Mouse (Mus musculus) adrenal gland (tissue): ENCODE measurements around the gene Exoc4.

Experiments used
- intact Hi-C: fragments of 180-260 bp; cut with DNase I; formaldehyde crosslinking; loops from one replicate; pipeline ENCODE4 v1.15.1; 2025

The Exoc4 gene

GRCm38 (mm10) chr6:33466168-33466839 lies 217.4 kb downstream of the Exoc4 start:
- intact Hi-C loops = no loop called here

- intact Hi-C loops = no loop called here
These were observed 219.6 kb downstream of the Exoc4 start for GRCm38 (mm10) chr6:33468480-33468879.

- intact Hi-C loops = no loop called here
These were observed 227.2 kb downstream of the Exoc4 start for GRCm38 (mm10) chr6:33476134-33476533.

- intact Hi-C loops = no loop called here
These were observed 235.7 kb downstream of the Exoc4 start for GRCm38 (mm10) chr6:33484568-33484967.

GRCm38 (mm10) chr6:33489788-33490187 lies 240.9 kb downstream of the Exoc4 start:
- intact Hi-C loops = no loop called here

GRCm38 (mm10) chr6:33496141-33496855 lies 247.4 kb downstream of the Exoc4 start:
- intact Hi-C loops = no loop called here

- intact Hi-C loops = no loop called here
These were observed 248.5 kb downstream of the Exoc4 start for GRCm38 (mm10) chr6:33497348-33497747.

- intact Hi-C loops = loop anchor here (10.0 kb wide), 1 partner anchor 182 kb away; no protein-coding TSS in a partner anchor
These were observed 253.5 kb downstream of the Exoc4 start for GRCm38 (mm10) chr6:33502388-33502787.

GRCm38 (mm10) chr6:33503381-33503780 lies 254.5 kb downstream of the Exoc4 start:
- intact Hi-C loops = loop anchor here (10.0 kb wide), 1 partner anchor 181 kb away; no protein-coding TSS in a partner anchor

GRCm38 (mm10) chr6:33507134-33507533 lies 258.2 kb downstream of the Exoc4 start:
- intact Hi-C loops = loop anchor here (10.0 kb wide), 1 partner anchor 178 kb away; no protein-coding TSS in a partner anchor

- intact Hi-C loops = no loop called here
These were observed 266.5 kb downstream of the Exoc4 start for GRCm38 (mm10) chr6:33515391-33515790.

- intact Hi-C loops = no loop called here
These were observed 267.9 kb downstream of the Exoc4 start for GRCm38 (mm10) chr6:33516798-33517197.

GRCm38 (mm10) chr6:33517890-33518410 lies 269.1 kb downstream of the Exoc4 start:
- intact Hi-C loops = no loop called here

GRCm38 (mm10) chr6:33525695-33526366 lies 276.9 kb downstream of the Exoc4 start:
- intact Hi-C loops = no loop called here

- intact Hi-C loops = no loop called here
These were observed 291.5 kb downstream of the Exoc4 start for GRCm38 (mm10) chr6:33540356-33540755.

- intact Hi-C loops = no loop called here
These were observed 293.8 kb downstream of the Exoc4 start for GRCm38 (mm10) chr6:33542712-33543111.

GRCm38 (mm10) chr6:33551934-33552333 lies 303.0 kb downstream of the Exoc4 start:
- intact Hi-C loops = no loop called here

GRCm38 (mm10) chr6:33560925-33561324 lies 312.0 kb downstream of the Exoc4 start:
- intact Hi-C loops = no loop called here

GRCm38 (mm10) chr6:33561911-33562310 lies 313.0 kb downstream of the Exoc4 start:
- intact Hi-C loops = no loop called here

- intact Hi-C loops = no loop called here
These were observed 327.1 kb downstream of the Exoc4 start for GRCm38 (mm10) chr6:33575947-33576346.

GRCm38 (mm10) chr6:33608469-33608868 lies 359.6 kb downstream of the Exoc4 start:
- intact Hi-C loops = no loop called here

GRCm38 (mm10) chr6:33613978-33614377 lies 365.1 kb downstream of the Exoc4 start:
- intact Hi-C loops = no loop called here
